In genomic region chr2:32189060-32189681, GRCm38 (mm10) we compare ENCODE assay signal across 16 mouse cellular contexts.
"Had no signal": no experiment of that assay in that cellular context is flagged by ENCODE, and none has a peak within 500 bp of the region (broad histone marks: within the 10 kb centered on the region; RNA-seq: fewer than 3 reads in every experiment).

No protein-coding gene starts in this region.

- H3K27me3 ChIP-seq: kidney, embryonic 15.5 days; liver, embryonic 15.5 days; neural tube, embryonic 13.5 days; stomach, embryonic 15.5 days had no signal

- H3K4me1 ChIP-seq: limb, embryonic 10.5 days; liver, embryonic 15.5 days; midbrain, embryonic 10.5 days; neural tube, embryonic 13.5 days; stomach, embryonic 15.5 days had no signal

- H3K4me3 ChIP-seq: kidney, embryonic 15.5 days; left cerebral cortex, adult 2 months; limb, embryonic 10.5 days; liver, embryonic 15.5 days; midbrain, embryonic 10.5 days; neural tube, embryonic 13.5 days; stomach, embryonic 15.5 days had no signal

- H3K9ac ChIP-seq: kidney, embryonic 15.5 days; liver, embryonic 15.5 days; lung, embryonic 14.5 days; neural tube, embryonic 13.5 days; stomach, embryonic 15.5 days had no signal

- H3K27ac ChIP-seq: kidney, embryonic 15.5 days; limb, embryonic 10.5 days; liver, embryonic 15.5 days; midbrain, embryonic 10.5 days; neural tube, embryonic 13.5 days; stomach, embryonic 15.5 days had no signal

- DNase-seq: kidney, adult 2 months; kidney, postnatal 25 days; lung, embryonic 14.5 days; lung, postnatal 14 days; midbrain, embryonic 14.5 days; right cerebral cortex, adult 18-20 months; spleen, adult 18-20 months; thymus, postnatal 36 days had no signal

- H3K4me2 ChIP-seq: kidney, embryonic 15.5 days; liver, embryonic 11.5 days; liver, embryonic 15.5 days; lung, embryonic 14.5 days; neural tube, embryonic 13.5 days; stomach, embryonic 15.5 days had no signal

- H3K9me3 ChIP-seq: kidney, embryonic 15.5 days; limb, embryonic 10.5 days; liver, embryonic 15.5 days; midbrain, embryonic 10.5 days; neural tube, embryonic 13.5 days; stomach, embryonic 15.5 days had no signal
